Mouse (Mus musculus) lung, postnatal 0 days (tissue): Measurements from ENCODE around the gene Lbx1. TPM values are rescaled to one million over a fixed set of nuclear protein-coding genes. Genes with fewer than 3 reads are reported as not detected.

Source experiments
- ATAC-seq: fragments of 200-750 bp; cut with Nextera tagmentation; 2 replicates; pipeline ENCODE4 v1.8.0; 2017; ENCODE audit warnings: moderate library complexity
- DNase-seq: peaks from one replicate; pipeline ENCODE4 v3.0.0-alpha.2; 2016; ENCODE audit warnings: low spot score
- H3K27ac ChIP-seq: fragments of 300-500 bp; sonication (generic); 2 replicates; pipeline ENCODE4 v1.5.1; 2014; ENCODE audit warnings: antibody characterized with exemption, mild to moderate bottlenecking, low read length, mixed read lengths
- H3K27me3 ChIP-seq: fragments of 300-500 bp; sonication (generic); replicated peaks from 2 replicates; pipeline ENCODE4 v1.6.1; 2014; ENCODE audit warnings: low read length, mixed read lengths; ENCODE audit not compliant: insufficient read depth
- H3K36me3 ChIP-seq: fragments of 300-500 bp; sonication (generic); 2 replicates; pipeline ENCODE4 v1.6.1; 2014; ENCODE audit warnings: low read length, mixed read lengths; ENCODE audit not compliant: insufficient read depth
- H3K4me1 ChIP-seq: fragments of 300-500 bp; sonication (generic); 2 replicates; pipeline ENCODE4 v1.6.1; 2014; ENCODE audit warnings: antibody characterized with exemption, low read depth, low read length, mixed read lengths; ENCODE audit not compliant: insufficient read depth
- H3K4me2 ChIP-seq: fragments of 300-500 bp; sonication (generic); replicated peaks from 2 replicates; pipeline ENCODE4 v1.6.1; 2014; ENCODE audit warnings: low read depth, mild to moderate bottlenecking, low read length, moderate library complexity, mixed read lengths
- H3K4me3 ChIP-seq: fragments of 300-500 bp; sonication (generic); 2 replicates; pipeline ENCODE4 v1.5.1; 2014; ENCODE audit warnings: low read depth, low read length
- H3K9ac ChIP-seq: fragments of 300-500 bp; sonication (generic); replicated peaks from 2 replicates; pipeline ENCODE4 v1.6.1; 2014; ENCODE audit warnings: low read depth, mild to moderate bottlenecking
- H3K9me3 ChIP-seq: fragments of 300-500 bp; sonication (generic); 2 replicates; pipeline ENCODE4 v1.6.1; 2016; ENCODE audit warnings: low read length, mixed read lengths
- CTCF ChIP-seq: IDR thresholded peaks from 2 replicates; pipeline ENCODE4 v1.5.1; 2016; ENCODE audit warnings: antibody characterized with exemption, mild to moderate bottlenecking
- EP300 ChIP-seq: IDR thresholded peaks from 2 replicates; pipeline ENCODE4 v1.6.1; 2016; ENCODE audit warnings: antibody characterized with exemption, mild to moderate bottlenecking, control low read depth
- WGBS: fragments of 180-500 bp; shearing (Covaris S2); extraction: QIAGEN DNeasy Blood & Tissue Kit; methylation state at CpG from one replicate; pipeline ENCODE4 v1.1.7; 2014; 5-methylcytosine and 5-hydroxymethylcytosine counted together
- polyA plus RNA-seq: library from polyadenylated mRNA; unstranded; fragments of >200 nt; fragmentation: Nextera tagmentation; extraction: Ambion mirVana; gene quantifications from 2 replicates; pipeline ENCODE4 v1.2.1, GENCODE M21; 2015

Gene Lbx1
- polyA plus RNA-seq, 1 experiment from 2014 or later, result not detected

GRCm38 (mm10) chr19:45231383-45232035 is 4.1 kb downstream of the Lbx1 start:
- WGBS, result 1% methylated on average over 39 of the region's 44 CpGs
- Histone ChIP-seq H3K27me3 (peaks cover 93% of the 10 kb centered on the region), H3K36me3 (no peaks in the 10 kb centered on the region), H3K27ac (no peak overlapping the region), H3K9me3 (no peaks in the 10 kb centered on the region), H3K4me2 (peak overlapping the region; percentile 27), H3K4me1 (0 out of 2 replicates have a peak, but pooled peaks cover 3% of the 10 kb centered on the region), H3K9ac (no peak overlapping the region), H3K4me3 (peak overlapping the region; percentile 21; the same call in 1 of the 2 replicates)
- ATAC-seq, result no peak
- TF ChIP-seq CTCF (no peak), EP300 (no peak)
- no peak for DNase-seq

GRCm38 (mm10) chr19:45230848-45231382 is 4.7 kb downstream of the Lbx1 start:
- WGBS, result 2% methylated on average over 23 of the region's 51 CpGs
- Histone ChIP-seq H3K4me3 (peak overlapping the region; percentile 3; the same call in 1 of the 2 replicates), H3K9ac (no peak overlapping the region), H3K27me3 (peaks cover 92% of the 10 kb centered on the region), H3K4me1 (0 out of 2 replicates have a peak, but pooled peaks cover 3% of the 10 kb centered on the region), H3K4me2 (peak overlapping the region; percentile 14; the same call in 1 of the 2 replicates), H3K27ac (no peak overlapping the region), H3K9me3 (no peaks in the 10 kb centered on the region), H3K36me3 (no peaks in the 10 kb centered on the region)
- TF ChIP-seq EP300, result no peak
- ATAC-seq (no peak), DNase-seq (no peak)

DNA sequence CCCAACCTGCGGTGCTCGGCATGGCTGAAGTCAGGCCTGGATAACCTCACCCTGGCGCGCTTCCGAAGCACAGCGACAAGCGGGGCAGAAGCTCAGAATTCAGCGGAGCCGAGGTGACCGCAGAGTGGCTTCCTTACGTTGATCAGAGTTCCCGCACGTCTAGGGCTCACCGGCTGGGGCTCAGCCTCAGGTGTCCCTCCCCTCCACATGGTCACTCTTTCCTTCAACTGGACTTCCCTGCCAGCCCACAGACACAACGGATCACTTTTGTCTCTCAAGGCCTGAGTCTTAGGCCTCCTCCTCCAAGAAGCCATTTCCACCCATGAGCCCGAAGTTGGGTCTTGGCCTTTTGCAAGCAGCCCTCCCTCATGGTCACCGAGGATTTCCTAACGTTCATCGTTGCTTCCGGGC is 5.4 kb downstream of the Lbx1 start:
- Histone ChIP-seq H3K36me3 (no peaks in the 10 kb centered on the region), H3K4me3 (peak overlapping the region; percentile 31; the same call in 1 of the 2 replicates), H3K4me2 (no peak overlapping the region), H3K27me3 (peaks cover 91% of the 10 kb centered on the region), H3K9ac (no peak overlapping the region), H3K27ac (no peak overlapping the region), H3K9me3 (no peaks in the 10 kb centered on the region), H3K4me1 (0 out of 2 replicates have a peak, but pooled peaks cover 3% of the 10 kb centered on the region)
- no peak for TF ChIP-seq EP300
- TF ChIP-seq CTCF, result no peak
- ATAC-seq (no peak), DNase-seq (no peak)
- 4% methylated on average over 20 of the region's 20 CpGs for WGBS

DNA sequence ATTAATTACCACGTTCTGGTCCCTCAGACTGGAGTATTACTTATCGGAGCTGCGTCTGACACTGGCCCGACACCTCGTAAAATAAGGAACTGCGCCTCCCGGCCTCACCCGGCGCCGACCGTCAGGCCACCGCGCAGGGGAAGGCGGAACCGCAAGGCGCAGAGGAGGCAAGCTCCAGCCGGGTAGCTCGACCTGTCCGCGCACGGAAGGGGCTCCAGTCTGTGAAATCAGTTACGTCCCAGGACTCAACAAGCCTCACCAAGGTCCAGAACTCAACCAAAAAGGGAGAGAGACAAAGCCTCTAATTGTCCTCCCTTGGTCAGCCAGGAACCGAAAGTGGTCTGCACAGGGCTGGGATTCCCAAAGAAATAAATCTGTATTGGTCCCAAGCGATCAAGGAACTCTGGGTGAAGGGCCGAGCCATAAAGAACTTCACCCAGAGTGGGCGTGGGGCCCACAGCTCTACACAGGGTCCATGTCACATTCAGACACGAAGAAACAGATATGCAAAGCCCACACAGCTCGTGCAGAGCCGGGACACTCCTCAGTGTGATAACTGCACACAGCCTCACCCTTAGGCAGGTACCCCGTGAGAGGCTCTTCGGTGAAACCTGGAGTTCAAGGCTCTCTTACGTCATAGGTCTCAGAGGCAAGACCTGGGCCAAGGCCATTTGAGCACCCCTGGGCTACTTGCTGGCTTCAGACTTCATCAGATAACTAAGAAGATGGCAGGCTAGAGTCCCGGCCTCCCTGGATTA is 6.1 kb downstream of the Lbx1 start:
- no peak for ATAC-seq
- Histone ChIP-seq H3K27me3 (peaks cover 91% of the 10 kb centered on the region), H3K27ac (no peak overlapping the region), H3K36me3 (no peaks in the 10 kb centered on the region), H3K9me3 (no peaks in the 10 kb centered on the region), H3K4me3 (peak overlapping the region; percentile 31), H3K4me1 (no peaks in the 10 kb centered on the region), H3K4me2 (peak overlapping the region; percentile 51), H3K9ac (no peak overlapping the region)
- under 1% methylated on average over 33 of the region's 33 CpGs for WGBS
- no peak for TF ChIP-seq EP300
- TF ChIP-seq CTCF, result no peak
- peak; percentile 37 for DNase-seq

GRCm38 (mm10) chr19:45228781-45229180 is 6.8 kb downstream of the Lbx1 start:
- H3K4me3 ChIP-seq, result no peak overlapping the region; the same call in 1 of the 2 replicates
- no peak overlapping the region for H3K9ac ChIP-seq
- ATAC-seq (no peak), DNase-seq (no peak)
- peaks cover 91% of the 10 kb centered on the region for H3K27me3 ChIP-seq
- 0 out of 2 replicates have a peak, but pooled peaks cover 2% of the 10 kb centered on the region for H3K4me1 ChIP-seq
- H3K36me3 ChIP-seq, result no peaks in the 10 kb centered on the region
- H3K4me2 ChIP-seq, result no peak overlapping the region
- no peaks in the 10 kb centered on the region for H3K9me3 ChIP-seq
- WGBS, result 4% methylated on average over 4 of the region's 4 CpGs
- no peak for TF ChIP-seq CTCF
- TF ChIP-seq EP300, result no peak
- H3K27ac ChIP-seq, result no peak overlapping the region

- no peaks in the 10 kb centered on the region for H3K9me3 ChIP-seq
- no peak overlapping the region for H3K27ac ChIP-seq
- DNase-seq (no peak), ATAC-seq (no peak)
- TF ChIP-seq EP300 (no peak), CTCF (no peak)
- H3K27me3 ChIP-seq, result peaks cover 93% of the 10 kb centered on the region
- H3K4me2 ChIP-seq, result no peak overlapping the region
- no peak overlapping the region for H3K4me3 ChIP-seq
- WGBS, result 14% methylated on average over 11 of the region's 12 CpGs
- H3K9ac ChIP-seq, result no peak overlapping the region
- H3K36me3 ChIP-seq, result no peaks in the 10 kb centered on the region
- 0 out of 2 replicates have a peak, but pooled peaks cover 6% of the 10 kb centered on the region for H3K4me1 ChIP-seq
Observed at GRCm38 (mm10) chr19:45228097-45228496, 7.5 kb downstream of the Lbx1 start.
